ENCODE assay signal across 8 mouse cellular contexts in genomic region chr17:46202421-46203071, GRCm38 (mm10). TPM values are rescaled to one million over a fixed set of nuclear protein-coding genes. Genes with fewer than 3 reads are reported as not detected.
DNase-seq lines count a peak whose midpoint lies in the region; ATAC-seq and TF ChIP-seq lines count a peak whose summit lies in the region.

Gene Polh, minus strand, starts transcription at chr17:46202645.
Gene Xpo5, plus strand, starts transcription at chr17:46202782.

- ATAC-seq in embryonic facial prominence, embryonic 15.5 days (ENCODE audit: insufficient number of reproducible peaks, low FRiP score, low TSS enrichment, low read depth): peak; percentile 90
- ATAC-seq in kidney, embryonic 14.5 days (ENCODE audit: low FRiP score, low TSS enrichment): peak; percentile 96
- ATAC-seq in limb, embryonic 15.5 days (ENCODE audit: insufficient number of reproducible peaks, low FRiP score, low TSS enrichment, low read depth): peak; percentile 91

- H3K9ac ChIP-seq in embryonic facial prominence, embryonic 15.5 days: peak within 1 kb of the TSS; percentile 78
- peak within 1 kb of the TSS; percentile 92 for H3K9ac ChIP-seq in kidney, embryonic 14.5 days (ENCODE audit: low read depth, low read length)
- peak within 1 kb of the TSS; percentile 81 for H3K9ac ChIP-seq in limb, embryonic 15.5 days

- TF ChIP-seq POLR2A in bone marrow, adult 2 months (IDR thresholded peaks at IDR 0.05; ENCODE audit: borderline replicate concordance, control insufficient read depth, low read depth, low read length): peak; percentile 74; the same call in 1 of the 2 replicates

- H3K27me3 ChIP-seq in embryonic facial prominence, embryonic 15.5 days: no peaks in the 10 kb centered on the region
- no peaks in the 10 kb centered on the region for H3K27me3 ChIP-seq in kidney, embryonic 14.5 days (ENCODE audit: control insufficient read depth, insufficient read depth, low read length)
- H3K27me3 ChIP-seq in limb, embryonic 15.5 days: no peaks in the 10 kb centered on the region

- H3K4me1 ChIP-seq in bone marrow, adult 2 months (ENCODE audit: control insufficient read depth, insufficient read depth, low read length): peaks cover 1% of the 10 kb centered on the region; the same call in 1 of the 2 replicates
- peaks cover 25% of the 10 kb centered on the region for H3K4me1 ChIP-seq in embryonic facial prominence, embryonic 15.5 days
- H3K4me1 ChIP-seq in kidney, embryonic 14.5 days (ENCODE audit: control insufficient read depth, insufficient read depth, low read length): peaks cover 19% of the 10 kb centered on the region
- peaks cover 20% of the 10 kb centered on the region for H3K4me1 ChIP-seq in limb, embryonic 15.5 days

- peaks cover 47% of the 10 kb centered on the region for H3K36me3 ChIP-seq in embryonic facial prominence, embryonic 15.5 days
- H3K36me3 ChIP-seq in kidney, embryonic 14.5 days (ENCODE audit: control insufficient read depth, insufficient read depth, low read length): peaks cover 50% of the 10 kb centered on the region
- peaks cover 48% of the 10 kb centered on the region for H3K36me3 ChIP-seq in limb, embryonic 15.5 days

- DNase-seq in 416B (ENCODE audit: low read depth): peak; percentile 95
- DNase-seq in heart, adult 9 months (ENCODE audit: low spot score in 2 of 2): peak; percentile 92
- peak; percentile 79 to 90 for DNase-seq in monocyte, adult 2 months (ENCODE audit: low read depth in 1 of 2, low spot score in 2 of 2)
- peak; percentile 92 to 93 for DNase-seq in spleen, postnatal 36 days (ENCODE audit: low spot score in 2 of 2)

- H3K4me2 ChIP-seq in embryonic facial prominence, embryonic 15.5 days (replicated peaks): peak within 1 kb of the TSS; percentile 76
- H3K4me2 ChIP-seq in kidney, embryonic 14.5 days (replicated peaks; ENCODE audit: low read depth, low read length): peak within 1 kb of the TSS; percentile 87
- H3K4me2 ChIP-seq in limb, embryonic 15.5 days: peak within 1 kb of the TSS; percentile 63

- no peak for TF ChIP-seq CTCF in bone marrow, adult 2 months (IDR thresholded peaks at IDR 0.05; ENCODE audit: control insufficient read depth, insufficient read depth, low read length)

- H3K4me3 ChIP-seq in bone marrow, adult 2 months (replicated peaks; ENCODE audit: control insufficient read depth, low read depth, low read length): peak within 1 kb of the TSS; percentile 94
- H3K4me3 ChIP-seq in embryonic facial prominence, embryonic 15.5 days (replicated peaks): peak within 1 kb of the TSS; percentile 99
- H3K4me3 ChIP-seq in kidney, embryonic 14.5 days (ENCODE audit: low read length): peak within 1 kb of the TSS; percentile 96
- H3K4me3 ChIP-seq in limb, embryonic 15.5 days: peak within 1 kb of the TSS; percentile 74

- no peaks in the 10 kb centered on the region for H3K9me3 ChIP-seq in embryonic facial prominence, embryonic 15.5 days (replicated peaks)
- H3K9me3 ChIP-seq in kidney, embryonic 14.5 days (ENCODE audit: control insufficient read depth, low read length): no peaks in the 10 kb centered on the region
- H3K9me3 ChIP-seq in limb, embryonic 15.5 days: no peaks in the 10 kb centered on the region

- peak within 1 kb of the TSS; percentile 86 for H3K27ac ChIP-seq in bone marrow, adult 2 months (ENCODE audit: control insufficient read depth, insufficient read depth, low read depth, low read length, poor library complexity)
- peak within 1 kb of the TSS; percentile 84 for H3K27ac ChIP-seq in embryonic facial prominence, embryonic 15.5 days (replicated peaks)
- peak within 1 kb of the TSS; percentile 71 for H3K27ac ChIP-seq in kidney, embryonic 14.5 days (ENCODE audit: low read depth, low read length)
- peak within 1 kb of the TSS; percentile 87 for H3K27ac ChIP-seq in limb, embryonic 15.5 days

- under 1% methylated on average over 66 of the region's 66 CpGs for WGBS in bone marrow, adult 2 months
- under 1% methylated on average over 66 of the region's 66 CpGs for WGBS in embryonic facial prominence, embryonic 15.5 days
- under 1% methylated on average over 66 of the region's 66 CpGs for WGBS in kidney, embryonic 14.5 days
- WGBS in limb, embryonic 15.5 days: under 1% methylated on average over 65 of the region's 66 CpGs

RNA-seq across cellular contexts. Expression of gene Polh, which starts in this region (rescaled TPM):
- 17.3 and 23.2 TPM in 2 replicates for polyA plus RNA-seq in bone marrow, adult 2 months (2011; ENCODE audit: insufficient read depth, insufficient read length, low replicate concordance, missing spikeins)
- 18.4 and 20.2 TPM in 2 replicates for polyA plus RNA-seq in embryonic facial prominence, embryonic 15.5 days (2015; fragmentation: Nextera tagmentation; extraction: Ambion mirVana)
- polyA plus RNA-seq in kidney, embryonic 14.5 days (2014; fragmentation: Nextera tagmentation; extraction: Ambion mirVana): 9.3 and 15.6 TPM in 2 replicates
- 18.5 and 20.1 TPM in 2 replicates for polyA plus RNA-seq in limb, embryonic 15.5 days (2015; fragmentation: Nextera tagmentation; extraction: Ambion mirVana)

RNA-seq across cellular contexts. Expression of gene Xpo5, which starts in this region (rescaled TPM):
- polyA plus RNA-seq in bone marrow, adult 2 months (2011; ENCODE audit: insufficient read depth, insufficient read length, low replicate concordance, missing spikeins): 8.6 and 15.1 TPM in 2 replicates
- 33.0 and 35.0 TPM in 2 replicates for polyA plus RNA-seq in embryonic facial prominence, embryonic 15.5 days (2015; fragmentation: Nextera tagmentation; extraction: Ambion mirVana)
- 36.6 and 61.5 TPM in 2 replicates for polyA plus RNA-seq in kidney, embryonic 14.5 days (2014; fragmentation: Nextera tagmentation; extraction: Ambion mirVana)
- 30.3 and 32.0 TPM in 2 replicates for polyA plus RNA-seq in limb, embryonic 15.5 days (2015; fragmentation: Nextera tagmentation; extraction: Ambion mirVana)

Comparison
In these comparisons a context has a peak if more than half of its experiments do, and no peak if none do; other contexts are left out.
1. Peak in every context shown above with its lines: DNase-seq, ATAC-seq, H3K4me3 ChIP-seq and H3K27ac ChIP-seq.